Mouse (Mus musculus) left cerebral cortex, postnatal 14 days (tissue): ENCODE measurements around the gene Zfp574. TPM values are rescaled to one million over a fixed set of nuclear protein-coding genes. Genes with fewer than 3 reads are reported as not detected.
A peak's percentile ranks its signal among the peaks of the same experiment; 100 is the strongest.

Experiments
- DNase-seq, 2 experiments: peaks; one replicate each; pipeline ENCODE4 v3.0.0; 2021 to 2022; ENCODE audit warnings: low spot score in 2 of 2, mixed read lengths in 1 of 2
- intact Hi-C: fragments of 180-260 bp; cut with DNase I; formaldehyde crosslinking; loops from one replicate; pipeline ENCODE4 v1.15.1; 2025
- total RNA-seq, 2 experiments: library from RNA; stranded (reverse); gene quantifications; 2 replicates each; pipeline ENCODE4 v1.2.3; 2021

Zfp574 gene
- total RNA-seq, 2 experiments from 2014 or later, result 28.1 to 30.0 TPM

DNA sequence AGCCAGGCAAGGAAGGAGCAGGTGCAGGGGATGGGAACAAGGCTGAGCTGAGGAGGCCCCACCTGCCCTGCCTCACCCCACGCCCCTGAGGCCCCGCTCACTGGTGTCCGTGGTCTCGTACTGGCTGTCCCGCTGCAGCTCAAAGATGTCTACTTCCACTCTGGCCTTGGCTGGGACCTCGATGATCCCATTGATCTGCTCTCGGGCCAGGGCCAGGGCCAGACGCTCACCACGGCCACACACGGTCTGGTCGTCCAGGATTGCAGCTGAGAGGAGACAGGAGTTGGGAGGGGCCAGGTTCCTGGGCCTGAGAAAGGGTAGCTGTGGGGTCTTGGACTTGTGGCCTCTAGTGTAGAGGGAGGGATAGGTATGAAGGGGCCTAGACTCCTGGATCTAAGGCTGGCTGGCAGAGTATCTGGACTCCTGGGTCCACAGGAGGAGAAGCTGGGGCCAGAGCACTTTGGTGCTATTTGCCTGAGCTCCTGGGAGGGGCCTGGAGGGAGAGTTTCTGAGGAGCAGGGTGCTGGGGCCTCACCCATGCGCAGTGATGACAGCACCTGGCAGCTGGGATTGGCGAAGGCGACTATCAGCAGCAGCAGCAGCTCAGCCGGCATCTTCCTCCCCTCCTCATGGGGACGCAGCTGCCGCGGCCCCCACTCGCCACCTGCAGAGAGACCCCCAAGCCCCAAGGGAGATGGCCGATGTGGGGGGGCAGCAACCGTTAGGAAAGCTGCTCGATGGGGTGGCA lies 4.3 kb upstream of the Zfp574 start:
- intact Hi-C loops, result no loop called here
- no peak for DNase-seq

DNA sequence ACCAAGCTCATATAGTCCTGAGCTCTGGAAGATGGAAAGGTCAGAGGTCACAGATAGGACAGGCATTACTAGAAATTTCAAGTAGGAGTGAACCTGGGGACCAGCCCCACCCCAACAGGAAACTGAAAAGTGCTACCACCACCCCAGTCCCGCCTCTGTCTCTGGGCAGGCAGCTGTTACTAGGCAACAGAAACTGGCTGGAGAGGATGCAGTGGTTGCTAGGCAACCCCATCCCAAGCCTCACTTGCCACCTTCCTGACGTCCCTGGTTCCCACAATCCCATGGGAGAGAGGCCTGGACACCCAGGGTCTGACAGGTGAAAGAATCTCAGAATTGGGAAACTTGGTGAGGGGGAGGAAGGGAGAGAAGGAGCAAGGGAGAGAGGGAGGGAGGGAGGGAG lies 3.6 kb upstream of the Zfp574 start:
- peak; percentile 74 to 84 for DNase-seq
- intact Hi-C loops, result no loop called here

DNA sequence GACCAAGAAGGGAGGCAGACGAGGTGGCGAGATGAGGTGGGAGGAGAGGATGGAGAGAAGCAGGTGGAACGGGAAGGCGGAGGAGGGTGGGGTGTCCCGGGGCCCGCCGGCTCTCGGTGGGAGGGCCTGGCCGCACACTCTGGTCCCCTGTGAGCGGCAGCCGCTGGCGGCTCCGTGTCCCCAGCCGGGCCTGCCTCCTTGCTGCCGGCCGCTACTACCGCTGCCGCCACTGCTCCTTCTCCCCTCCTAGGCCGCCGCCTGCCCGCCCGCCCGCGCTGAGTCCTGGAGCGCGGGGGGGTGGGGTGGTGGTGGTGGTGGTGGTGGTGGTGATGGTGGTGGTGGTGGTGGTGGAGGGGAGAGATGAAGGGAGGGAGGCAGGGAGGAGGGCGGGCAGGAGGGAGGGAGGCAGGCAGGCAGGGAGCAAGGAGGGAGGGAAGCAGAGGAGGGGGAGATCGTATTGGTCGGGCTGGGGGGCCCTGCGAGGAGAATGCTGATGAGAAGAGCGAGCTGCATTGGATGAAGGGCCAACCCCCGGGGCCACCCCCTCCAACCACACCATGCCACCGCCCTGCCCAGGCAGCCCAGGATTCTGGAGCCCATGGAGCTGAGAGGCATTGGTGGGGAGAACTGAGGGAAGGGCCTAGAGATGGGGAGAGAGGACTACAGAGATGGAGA lies 486 bp downstream of the Zfp574 start:
- DNase-seq, result peak; percentile 66 to 79
- intact Hi-C loops, result loop anchor here (5.0 kb wide), 2 partner anchors 36 to 66 kb away; partner anchors contain the start of gene Atp1a3

DNA sequence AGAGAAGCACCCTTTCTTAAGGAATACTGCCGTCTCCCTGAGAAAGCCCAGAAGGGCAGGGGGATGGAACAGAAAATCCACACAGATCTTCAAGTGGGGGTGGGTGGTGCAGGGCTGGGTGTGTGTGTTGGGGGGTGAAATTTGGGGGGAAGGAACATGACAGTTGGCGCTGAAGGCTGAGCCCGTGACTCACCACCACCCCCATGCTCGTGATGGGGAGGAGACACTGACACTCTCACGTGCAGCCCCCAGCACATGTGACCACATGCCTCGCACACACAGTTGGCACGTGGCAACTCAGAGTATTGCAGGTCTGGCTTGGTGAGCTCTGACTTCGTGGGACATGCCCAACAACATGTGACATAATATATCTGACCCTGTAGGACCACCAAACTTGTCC lies 1.6 kb downstream of the Zfp574 start:
- intact Hi-C loops, result loop anchor here (5.0 kb wide), 2 partner anchors 37 to 67 kb away; partner anchors contain the start of gene Atp1a3
- peak; percentile 76 to 95 for DNase-seq

DNA sequence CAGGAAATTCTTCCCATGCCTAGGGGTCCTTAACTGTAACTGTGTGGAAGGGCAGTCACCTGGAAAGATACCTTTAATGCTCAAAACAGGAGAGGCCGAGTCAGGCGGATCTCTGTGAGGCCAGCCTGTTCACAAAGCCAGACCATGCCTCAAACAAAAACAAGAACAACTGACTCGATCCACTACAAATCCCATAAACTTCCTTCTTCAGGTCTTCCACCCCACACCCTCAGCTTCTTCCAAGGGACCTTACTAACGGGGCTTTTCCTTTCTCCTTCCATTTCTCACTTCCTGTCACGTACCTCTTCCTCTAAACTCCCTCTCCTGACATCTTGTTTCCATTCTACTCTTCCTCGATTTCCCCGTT lies 3.9 kb downstream of the Zfp574 start:
- intact Hi-C loops, result no loop called here
- no peak for DNase-seq

DNA sequence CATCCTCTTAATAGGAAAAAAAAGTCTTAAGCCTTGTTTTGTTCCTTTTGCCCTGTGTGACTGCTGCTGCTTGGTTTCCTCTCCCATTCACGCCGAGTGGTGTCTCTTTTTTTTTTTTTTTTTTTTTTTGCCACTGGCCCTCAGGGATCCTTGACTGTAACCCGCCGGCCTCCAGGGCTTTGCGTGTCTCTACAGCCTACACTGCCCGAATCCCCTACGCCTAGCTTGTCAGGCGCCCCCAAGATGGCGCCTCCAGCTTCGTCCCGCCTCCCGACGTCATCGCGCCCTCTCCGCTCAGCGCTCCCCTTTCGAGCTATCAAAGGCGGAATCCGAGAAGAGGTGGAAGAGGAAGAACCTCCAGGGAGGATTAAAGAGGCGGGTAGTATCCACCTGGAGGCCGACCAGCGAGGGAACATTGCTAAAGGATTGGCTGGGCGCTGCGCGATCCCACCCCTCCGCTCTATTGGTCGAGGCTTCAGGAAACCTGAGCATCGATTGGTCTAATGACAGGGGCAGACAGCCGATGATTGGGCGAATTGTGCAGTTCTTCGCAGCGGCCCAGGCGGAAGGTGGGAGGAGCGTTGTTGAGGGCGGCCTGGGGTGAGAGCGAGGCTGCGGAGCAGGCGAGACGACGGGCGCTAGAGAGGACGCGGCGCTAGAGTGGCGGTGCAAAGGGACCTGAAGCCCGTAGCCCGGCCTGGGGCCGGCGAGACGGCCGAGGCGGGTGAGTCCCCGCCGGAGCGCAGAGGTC lies 4.5 kb downstream of the Zfp574 start:
- DNase-seq, result peak; percentile 98 to 99
- intact Hi-C loops, result no loop called here

DNA sequence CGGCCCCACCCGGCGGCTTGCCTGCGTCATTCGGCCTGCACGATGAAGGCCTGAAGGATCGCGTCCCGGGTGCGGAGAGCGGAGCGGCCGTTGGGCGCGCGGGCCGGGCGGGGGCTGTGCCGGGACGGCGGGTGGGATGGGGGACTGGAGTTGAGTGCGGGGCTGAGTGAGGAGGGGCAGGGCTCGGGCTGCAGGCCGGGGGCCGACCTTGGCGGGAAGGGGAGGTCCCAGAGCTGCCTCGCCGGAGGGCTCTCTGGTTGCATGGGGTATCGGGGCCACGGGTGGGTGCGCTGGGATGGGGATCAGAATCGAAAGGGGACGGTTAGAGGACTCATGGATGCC lies 5.0 kb downstream of the Zfp574 start:
- intact Hi-C loops, result no loop called here
- DNase-seq, result no peak

DNA sequence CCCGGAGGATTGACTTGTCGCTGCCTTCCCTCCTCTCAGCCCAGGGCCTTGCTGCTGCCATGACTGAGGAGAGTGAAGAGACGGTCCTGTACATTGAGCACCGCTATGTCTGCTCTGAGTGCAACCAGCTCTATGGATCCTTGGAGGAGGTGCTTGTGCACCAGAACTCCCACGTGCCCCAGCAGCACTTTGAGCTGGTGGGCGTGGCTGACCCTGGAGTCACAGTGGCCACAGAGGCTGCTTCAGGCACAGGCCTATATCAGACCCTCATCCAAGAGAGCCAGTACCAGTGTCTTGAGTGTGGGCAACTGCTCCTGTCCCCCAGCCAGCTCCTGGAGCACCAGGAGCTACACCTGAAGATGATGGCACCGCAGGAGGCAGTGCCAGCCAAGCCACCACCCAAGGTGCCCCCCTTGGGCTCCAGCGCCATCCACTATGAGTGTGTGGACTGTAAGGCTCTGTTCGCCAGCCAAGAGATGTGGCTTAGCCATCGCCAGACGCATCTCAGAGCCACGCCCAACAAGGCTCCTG lies 7.2 kb downstream of the Zfp574 start:
- intact Hi-C loops, result loop anchor here (10.0 kb wide), 1 partner anchor 235 kb away; the partner anchor contains the start of gene Megf8
- DNase-seq, result no peak

DNA sequence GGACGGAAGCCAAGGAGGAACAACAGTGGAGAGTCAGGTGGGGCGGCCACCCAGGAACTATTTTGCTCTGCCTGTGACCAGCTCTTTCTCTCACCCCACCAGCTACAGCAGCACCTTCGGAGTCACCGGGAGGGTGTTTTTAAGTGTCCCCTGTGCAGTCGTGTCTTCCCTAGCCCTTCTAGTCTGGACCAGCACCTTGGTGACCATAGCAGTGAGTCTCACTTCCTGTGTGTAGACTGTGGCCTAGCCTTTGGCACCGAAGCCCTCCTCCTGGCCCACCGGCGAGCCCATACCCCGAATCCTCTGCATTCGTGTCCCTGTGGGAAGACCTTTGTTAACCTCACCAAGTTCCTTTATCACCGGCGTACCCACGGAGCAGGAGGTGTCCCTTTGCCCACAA lies 8.1 kb downstream of the Zfp574 start:
- intact Hi-C loops, result loop anchor here (10.0 kb wide), 1 partner anchor 234 kb away; the partner anchor contains the start of gene Megf8
- no peak for DNase-seq

DNA sequence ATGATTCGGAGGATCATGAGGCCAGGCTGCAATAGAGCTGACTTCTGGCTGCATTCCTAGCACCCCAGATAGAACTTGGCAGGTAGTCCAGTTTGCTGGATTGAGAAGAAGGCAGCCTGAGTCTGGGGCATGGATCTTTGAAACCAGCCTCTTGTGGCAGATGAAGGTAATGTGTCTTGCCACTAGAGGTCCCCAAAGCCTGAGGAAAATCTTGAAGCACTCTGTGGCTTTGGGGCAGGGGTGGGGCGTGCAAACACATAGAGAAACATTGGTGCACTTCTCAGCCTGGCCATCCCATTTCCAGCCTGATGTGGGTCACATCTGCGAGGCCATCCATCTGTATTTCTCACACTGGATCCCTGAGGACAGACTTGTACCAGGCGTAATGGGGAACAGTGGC lies 10.1 kb downstream of the Zfp574 start:
- intact Hi-C loops, result loop anchor here (10.0 kb wide), 1 partner anchor 232 kb away; the partner anchor contains the start of gene Megf8
- peak; percentile 58 to 67 for DNase-seq

DNA sequence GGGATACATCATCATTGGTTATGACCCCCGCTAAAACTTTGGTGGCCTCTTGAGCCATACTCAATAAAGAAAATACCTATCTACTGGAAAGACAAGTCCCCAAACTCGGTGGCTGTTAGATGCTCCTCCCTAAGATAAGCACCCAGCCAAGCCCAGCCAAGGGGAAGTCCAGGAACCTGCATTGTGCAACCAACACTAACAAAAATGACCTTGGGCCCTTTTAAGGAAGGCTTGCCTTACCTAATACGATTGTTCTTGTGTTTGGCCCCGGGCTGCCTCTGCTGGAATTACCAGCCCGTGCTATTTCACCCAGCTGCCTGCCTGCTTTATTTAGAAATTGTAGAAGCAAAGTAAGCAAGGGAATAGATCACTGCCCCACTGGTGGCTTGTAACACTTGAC lies 12.3 kb downstream of the Zfp574 start:
- intact Hi-C loops, result loop anchor here (10.0 kb wide), 1 partner anchor 230 kb away; the partner anchor contains the start of gene Megf8
- DNase-seq, result no peak

DNA sequence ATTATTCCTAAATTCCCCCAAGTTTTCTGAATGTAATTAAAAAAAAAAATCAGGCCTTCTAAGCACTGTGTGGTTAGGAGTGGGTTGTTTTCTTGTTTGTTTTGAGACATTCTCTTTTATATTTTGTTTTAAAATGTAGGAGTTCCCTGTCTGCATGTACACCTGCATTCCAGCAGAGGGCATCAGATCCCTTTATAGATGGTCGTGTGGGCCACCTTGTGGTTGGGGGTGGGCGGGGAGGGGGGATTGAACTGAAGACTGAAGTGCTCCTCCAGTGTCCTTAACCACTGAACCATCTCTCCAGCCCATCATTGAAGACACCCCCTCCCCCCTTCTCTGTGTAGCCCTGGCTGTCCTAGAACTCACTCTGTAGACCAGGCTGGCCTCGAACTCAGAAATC lies 14.3 kb downstream of the Zfp574 start:
- intact Hi-C loops, result loop anchor here (10.0 kb wide), 1 partner anchor 228 kb away; the partner anchor contains the start of gene Megf8
- no peak for DNase-seq

DNA sequence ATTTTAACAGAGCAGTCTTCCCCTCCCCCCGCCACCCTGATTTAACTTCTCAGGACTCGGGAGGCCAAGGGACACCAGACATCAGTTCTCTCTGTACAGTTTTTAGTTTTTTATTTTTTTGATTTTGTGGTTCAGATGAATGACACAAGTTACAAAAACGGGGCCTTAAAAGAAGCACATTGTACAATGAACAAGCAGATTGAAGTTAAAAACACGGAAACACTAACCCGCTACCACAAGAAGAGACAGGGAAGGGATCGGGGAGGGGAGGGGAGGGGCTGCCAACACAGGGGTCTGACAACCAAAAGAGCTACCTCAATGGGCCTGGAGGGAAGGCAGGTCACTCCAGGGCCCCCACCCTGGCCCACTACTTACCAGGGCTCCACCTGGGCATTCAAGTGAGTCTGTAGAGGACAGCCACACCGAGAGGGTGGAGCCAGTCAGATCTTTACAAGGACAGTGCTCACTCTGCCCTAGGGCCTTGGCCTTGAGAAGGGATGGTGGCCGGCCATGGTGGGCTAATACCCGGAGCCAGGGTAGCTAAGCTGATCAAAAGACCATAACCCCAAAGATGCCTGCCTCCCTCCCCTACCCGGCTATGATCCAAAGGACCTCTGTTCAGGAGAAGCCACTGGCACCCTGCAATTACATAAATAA lies 15.0 kb downstream of the Zfp574 start:
- DNase-seq, result no peak
- intact Hi-C loops, result loop anchor here (10.0 kb wide), 1 partner anchor 227 kb away; the partner anchor contains the start of gene Megf8

DNA sequence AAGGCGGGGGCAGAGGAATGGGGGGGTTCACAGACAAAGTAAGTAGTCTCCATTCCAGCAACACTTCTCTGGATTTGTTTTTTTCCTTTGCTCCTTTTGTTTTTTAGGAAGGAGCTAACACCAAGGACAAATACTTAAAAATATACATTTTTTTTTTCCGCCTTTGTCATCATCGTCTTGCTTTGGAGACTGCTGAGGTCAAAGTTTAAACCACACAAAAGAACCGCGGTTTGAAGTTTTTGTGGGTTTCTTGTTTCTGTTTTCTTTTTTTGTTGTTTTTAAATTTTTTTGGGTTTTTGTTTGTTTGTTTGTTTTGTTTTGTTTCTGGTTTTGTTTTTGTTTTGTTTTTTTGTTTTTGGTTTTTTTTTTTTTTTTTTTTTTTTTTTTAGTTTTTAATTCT lies 15.6 kb downstream of the Zfp574 start:
- intact Hi-C loops, result loop anchor here (10.0 kb wide), 1 partner anchor 227 kb away; the partner anchor contains the start of gene Megf8
- DNase-seq, result no peak

DNA sequence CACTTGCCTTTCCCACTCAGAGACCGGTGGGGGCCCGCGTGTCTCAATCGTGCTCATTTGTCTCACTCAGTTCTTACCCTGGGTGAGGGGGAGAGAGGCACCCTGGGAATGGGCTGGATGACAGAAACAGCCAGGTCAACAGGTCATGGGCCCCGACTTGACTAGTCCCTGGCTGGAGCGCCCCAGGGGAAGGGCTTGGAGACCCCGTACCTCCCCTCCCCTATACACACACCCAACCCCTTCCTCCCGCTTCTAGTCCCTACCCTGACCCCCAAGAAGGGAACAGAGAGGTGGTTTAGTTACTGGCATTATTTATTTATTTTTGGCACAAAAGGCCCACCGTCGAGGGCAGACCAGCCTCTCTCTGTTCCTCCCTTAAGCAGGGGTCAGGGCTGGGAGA lies 16.2 kb downstream of the Zfp574 start:
- DNase-seq, result no peak
- intact Hi-C loops, result loop anchor here (10.0 kb wide), 1 partner anchor 226 kb away; the partner anchor contains the start of gene Megf8

DNA sequence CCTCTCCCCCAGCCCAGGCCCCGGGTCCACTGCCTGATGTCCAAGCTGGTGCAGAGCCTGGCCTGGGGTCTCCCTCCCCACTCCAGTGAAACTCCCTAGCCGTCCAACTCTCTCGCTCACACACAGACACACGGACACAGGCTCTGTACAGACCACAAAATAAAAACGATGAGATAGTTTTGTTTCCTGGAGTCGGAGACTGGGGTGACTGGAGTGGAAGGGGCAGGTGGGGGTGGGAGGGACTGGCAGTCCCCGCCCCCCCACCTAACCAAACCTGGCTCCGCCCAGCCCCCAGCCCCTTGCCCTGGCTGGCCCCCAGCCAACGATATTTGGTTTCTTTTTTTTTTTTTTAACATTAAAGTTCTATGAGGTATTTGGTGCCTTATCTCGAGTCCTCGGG lies 16.6 kb downstream of the Zfp574 start:
- intact Hi-C loops, result loop anchor here (10.0 kb wide), 1 partner anchor 226 kb away; the partner anchor contains the start of gene Megf8
- DNase-seq, result no peak

DNA sequence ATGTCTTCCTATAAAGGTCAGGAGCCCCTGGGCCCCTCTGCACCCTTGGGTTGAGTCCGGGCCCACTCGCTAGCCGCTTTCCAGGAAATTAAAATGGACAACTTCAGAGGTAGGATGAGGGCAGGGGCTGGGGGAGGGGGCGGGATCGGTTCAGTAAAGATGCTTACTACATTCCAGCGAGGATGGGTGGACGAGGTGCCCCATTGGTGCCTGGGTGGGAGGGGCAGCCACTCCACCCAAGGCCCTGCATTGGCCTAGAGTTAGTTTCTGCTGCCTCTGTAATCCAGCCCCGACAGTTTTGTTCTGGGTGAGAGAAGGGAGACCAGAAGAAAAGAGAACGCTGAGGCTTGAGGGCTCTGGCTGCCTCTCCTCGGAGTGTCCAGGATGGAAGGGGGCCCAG lies 17.5 kb downstream of the Zfp574 start:
- no peak for DNase-seq
- intact Hi-C loops, result loop anchor here (10.0 kb wide), 1 partner anchor 225 kb away; the partner anchor contains the start of gene Megf8

DNA sequence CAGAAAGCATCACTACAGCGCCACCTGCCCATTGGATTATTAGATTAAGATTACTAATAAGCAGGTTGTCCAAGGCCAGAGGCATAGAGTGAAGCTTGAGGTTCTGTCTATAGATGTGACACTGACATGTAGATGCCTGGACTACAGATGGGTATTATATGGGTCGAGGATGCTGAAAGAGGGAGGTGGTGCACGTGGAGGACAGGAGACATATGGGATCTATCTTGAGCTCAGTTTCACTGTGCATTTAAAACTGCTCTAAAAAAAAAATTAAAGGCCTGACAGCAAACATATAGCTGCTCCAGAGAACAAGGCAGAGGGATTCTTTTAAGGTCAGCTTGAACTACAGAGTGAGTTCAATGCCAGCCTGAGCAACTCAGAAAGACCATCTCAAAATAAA lies 25.8 kb downstream of the Zfp574 start:
- DNase-seq, result peak in 1 of 2 experiments; percentile 57
- intact Hi-C loops, result no loop called here

DNA sequence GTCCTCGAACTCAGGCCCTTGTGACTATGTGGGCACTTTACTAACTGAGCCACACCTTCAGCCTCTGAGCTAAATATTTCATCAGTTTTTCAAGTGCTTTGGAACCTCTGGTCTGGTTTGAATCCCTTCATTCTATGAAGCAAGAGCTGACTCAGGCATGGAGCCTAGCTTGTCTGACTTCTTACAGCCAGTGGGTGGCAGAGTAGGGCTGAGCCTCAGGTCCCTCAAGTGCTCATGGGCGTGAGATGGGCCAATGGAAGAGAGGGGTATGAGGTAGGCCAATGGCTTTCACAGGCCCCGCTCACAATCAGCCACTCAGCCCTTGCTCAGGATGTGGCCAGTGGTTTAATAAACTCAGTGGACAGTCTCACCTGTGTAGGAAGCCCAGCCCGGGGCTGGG lies 27.2 kb downstream of the Zfp574 start:
- DNase-seq, result no peak
- intact Hi-C loops, result no loop called here
